Mouse (Mus musculus) heart, adult 2 months (tissue): ENCODE data around the gene Ttc3. TPM values are rescaled to one million over a fixed set of nuclear protein-coding genes. Genes with fewer than 3 reads are reported as not detected.
A peak's percentile ranks its signal among the peaks of the same experiment; 100 is the strongest.

Experiments used
- DNase-seq, 2 experiments: peaks; one replicate each; pipeline ENCODE4 v3.0.0; 2021
- H3K27ac ChIP-seq: fragments of 200-600 bp; 2 replicates; pipeline ENCODE4 v1.8.1; 2022
- H3K27me3 ChIP-seq: fragments of 200-500 bp; 2 replicates; pipeline ENCODE4 v1.6.1; 2012; ENCODE audit warnings: mild to moderate bottlenecking, low read length, inconsistent platforms, mixed read lengths; ENCODE audit not compliant: control insufficient read depth, insufficient read depth
- H3K36me3 ChIP-seq: fragments of 200-500 bp; 2 replicates; pipeline ENCODE4 v1.6.1; 2012; ENCODE audit warnings: low read length, inconsistent platforms; ENCODE audit not compliant: control insufficient read depth, insufficient read depth
- H3K4me1 ChIP-seq: fragments of 200-500 bp; 2 replicates; pipeline ENCODE4 v1.6.1; 2011; ENCODE audit warnings: low read length; ENCODE audit not compliant: control insufficient read depth, insufficient read depth
- H3K4me3 ChIP-seq: fragments of 200-600 bp; 2 replicates; pipeline ENCODE4 v1.8.1; 2022
- H3K79me2 ChIP-seq: fragments of 200-500 bp; replicated peaks from 2 replicates; pipeline ENCODE4 v1.6.1; 2012; ENCODE audit warnings: mild to moderate bottlenecking, inconsistent platforms, low read length, moderate library complexity, mixed read lengths; ENCODE audit not compliant: control insufficient read depth, insufficient read depth
- H3K9ac ChIP-seq: fragments of 200-500 bp; 2 replicates; pipeline ENCODE4 v1.6.1; 2012; ENCODE audit warnings: low read depth, mild to moderate bottlenecking, control low read depth, inconsistent platforms, low read length, mixed read lengths
- CTCF ChIP-seq: fragments of 200-600 bp; IDR thresholded peaks from 2 replicates; pipeline ENCODE4 v1.8.1; 2022; ENCODE audit warnings: antibody characterized with exemption, mild to moderate bottlenecking, moderate library complexity
- EP300 ChIP-seq: fragments of 200-500 bp; IDR thresholded peaks from 2 replicates; pipeline ENCODE4 v1.6.1; 2011; ENCODE audit warnings: low read depth, low read length, control low read depth; ENCODE audit not compliant: insufficient read depth
- POLR2A ChIP-seq: fragments of 200-500 bp; IDR thresholded peaks from 2 replicates; pipeline ENCODE4 v1.6.1; 2011; ENCODE audit warnings: mild to moderate bottlenecking, low read depth, low read length, control low read depth; ENCODE audit not compliant: insufficient read depth
- WGBS: fragments of 180-500 bp; shearing (Covaris S2); methylation state at CpG from one replicate; pipeline ENCODE4 v1.1.7; 2018; 5-methylcytosine and 5-hydroxymethylcytosine counted together
- intact Hi-C: fragments of 180-260 bp; cut with DNase I; formaldehyde crosslinking; loops from one replicate; pipeline ENCODE4 v1.15.1; 2025
- polyA plus RNA-seq: library from polyadenylated mRNA; depleted of rRNA; stranded (reverse); fragments of >200 nt; gene quantifications from 2 replicates; pipeline ENCODE4 v1.2.3, GENCODE M21; 2012
- total RNA-seq, 2 experiments: library from RNA; stranded (reverse); gene quantifications; 2 replicates each; pipeline ENCODE4 v1.2.3; 2021

Gene Ttc3
- total and polyA plus RNA-seq, 3 experiments = 26.0 to 85.5 (median 77.6) TPM

DNA sequence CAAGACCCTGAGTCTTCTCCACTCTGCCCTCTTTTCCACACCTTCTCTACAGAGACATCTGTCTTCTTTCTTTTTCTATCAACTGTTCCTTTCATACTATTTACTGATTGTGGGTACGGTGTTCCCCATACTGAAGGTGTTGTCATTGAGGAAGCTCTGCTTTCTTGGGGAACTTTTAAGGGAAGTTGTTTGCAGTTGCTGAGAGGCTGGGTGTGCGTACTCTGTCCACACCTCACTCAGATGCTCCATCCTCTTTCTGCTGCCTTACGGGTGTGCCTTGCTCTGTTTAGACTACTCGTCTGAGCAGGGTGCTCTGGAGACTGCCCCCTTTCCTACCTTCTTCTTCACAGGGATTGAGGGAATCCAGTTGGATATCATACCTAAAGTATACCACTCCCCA, 21.9 kb downstream of the Ttc3 start:
- WGBS = 77% methylated on average over 4 of the region's 4 CpGs
- no peak for DNase-seq
- no peak overlapping the region for H3K27ac ChIP-seq
- TF ChIP-seq CTCF (no peak), EP300 (no peak), POLR2A (no peak)
- H3K4me3 ChIP-seq = no peak overlapping the region
- H3K9ac ChIP-seq = no peak overlapping the region
- 0 out of 2 replicates have a peak, but pooled peaks cover 3% of the 10 kb centered on the region for H3K36me3 ChIP-seq
- H3K27me3 ChIP-seq = no peaks in the 10 kb centered on the region
- no peaks in the 10 kb centered on the region for H3K79me2 ChIP-seq
- H3K4me1 ChIP-seq = no peaks in the 10 kb centered on the region
- intact Hi-C loops = no loop called here

DNA sequence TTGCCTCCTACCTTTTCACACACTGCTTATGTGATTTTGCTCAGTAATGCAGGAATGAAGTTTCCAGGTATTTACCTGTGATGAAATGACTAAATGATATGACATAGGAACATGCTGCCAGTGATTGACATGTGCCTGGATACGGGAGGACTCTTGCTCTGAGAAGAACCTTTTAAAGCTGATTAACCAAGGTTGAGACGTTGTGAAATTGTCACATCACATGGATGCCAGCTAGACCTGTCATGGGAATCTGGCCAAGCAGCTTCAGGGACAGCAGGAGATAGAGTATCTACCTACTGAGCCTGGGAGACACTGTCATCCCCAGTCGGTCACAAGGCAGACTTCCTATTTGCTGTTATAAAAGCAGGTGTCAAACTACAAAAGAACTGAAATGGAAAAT, 24.6 kb downstream of the Ttc3 start:
- Histone ChIP-seq H3K4me3 (no peak overlapping the region), H3K27ac (no peak overlapping the region), H3K9ac (no peak overlapping the region), H3K36me3 (peaks cover 3% of the 10 kb centered on the region; the same call in 1 of the 2 replicates), H3K79me2 (no peaks in the 10 kb centered on the region; the same call in 1 of the 2 replicates), H3K4me1 (no peaks in the 10 kb centered on the region; the same call in 1 of the 2 replicates), H3K27me3 (no peaks in the 10 kb centered on the region)
- 67% methylated on average over 3 of the region's 3 CpGs for WGBS
- DNase-seq = no peak
- intact Hi-C loops = no loop called here
- TF ChIP-seq POLR2A (no peak), EP300 (no peak), CTCF (no peak)

DNA sequence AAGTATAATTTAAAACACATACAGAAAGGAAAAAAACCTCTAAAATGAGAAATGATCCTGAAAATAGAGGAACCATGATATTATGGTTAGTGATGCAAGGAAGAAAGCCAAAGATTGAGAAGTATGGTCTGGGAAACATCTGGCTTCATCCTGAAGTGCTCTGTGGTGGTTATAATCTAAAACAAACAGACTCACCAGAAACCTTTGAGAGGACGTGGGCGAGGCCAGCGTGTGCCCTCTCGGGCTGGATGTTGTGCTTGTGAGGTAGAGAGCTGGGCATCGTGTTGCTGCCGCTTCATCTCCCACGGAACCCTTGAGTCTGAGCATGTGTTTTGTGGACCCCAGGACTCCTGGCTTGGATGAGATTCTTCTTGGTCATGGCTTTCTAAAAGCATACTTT, 26.2 kb downstream of the Ttc3 start:
- no peak for DNase-seq
- H3K27me3 ChIP-seq = no peaks in the 10 kb centered on the region
- no peak overlapping the region for H3K9ac ChIP-seq
- H3K4me1 ChIP-seq = no peaks in the 10 kb centered on the region; the same call in 1 of the 2 replicates
- WGBS = 66% methylated on average over 7 of the region's 7 CpGs
- TF ChIP-seq CTCF (no peak), EP300 (no peak), POLR2A (no peak)
- H3K79me2 ChIP-seq = no peaks in the 10 kb centered on the region; the same call in 1 of the 2 replicates
- no peak overlapping the region for H3K27ac ChIP-seq
- peaks cover 5% of the 10 kb centered on the region; the same call in 1 of the 2 replicates for H3K36me3 ChIP-seq
- intact Hi-C loops = no loop called here
- no peak overlapping the region for H3K4me3 ChIP-seq

- no peak overlapping the region for H3K27ac ChIP-seq
- H3K36me3 ChIP-seq = peaks cover 5% of the 10 kb centered on the region; the same call in 1 of the 2 replicates
- no peak overlapping the region for H3K9ac ChIP-seq
- WGBS = 62% methylated on average over 2 of the region's 2 CpGs
- TF ChIP-seq POLR2A (no peak), EP300 (no peak), CTCF (no peak)
- DNase-seq = no peak
- H3K79me2 ChIP-seq = peaks cover 2% of the 10 kb centered on the region; the same call in 1 of the 2 replicates
- no peaks in the 10 kb centered on the region for H3K27me3 ChIP-seq
- intact Hi-C loops = no loop called here
- no peak overlapping the region for H3K4me3 ChIP-seq
- H3K4me1 ChIP-seq = no peaks in the 10 kb centered on the region; the same call in 1 of the 2 replicates
These were observed 28.7 kb downstream of the Ttc3 start for GRCm38 (mm10) chr16:94399141-94399540.

- no peak overlapping the region for H3K27ac ChIP-seq
- intact Hi-C loops = no loop called here
These were observed 31.2 kb downstream of the Ttc3 start for GRCm38 (mm10) chr16:94401636-94402035.

GRCm38 (mm10) chr16:94402185-94402584, 31.8 kb downstream of the Ttc3 start:
- intact Hi-C loops = no loop called here
- Histone ChIP-seq H3K79me2 (peaks cover 2% of the 10 kb centered on the region; the same call in 1 of the 2 replicates), H3K36me3 (peaks cover 2% of the 10 kb centered on the region; the same call in 1 of the 2 replicates), H3K27ac (no peak overlapping the region), H3K9ac (no peak overlapping the region), H3K4me3 (no peak overlapping the region), H3K4me1 (no peaks in the 10 kb centered on the region; the same call in 1 of the 2 replicates), H3K27me3 (no peaks in the 10 kb centered on the region)
- TF ChIP-seq CTCF = peak; percentile 22; the same call in 1 of the 2 replicates
- TF ChIP-seq EP300 = no peak
- no peak for DNase-seq
- WGBS = 80% methylated on average over 4 of the region's 4 CpGs

More at GRCm38 (mm10) chr16:94401636-94402035, 31.2 kb downstream of the Ttc3 start:
- no peak overlapping the region for H3K9ac ChIP-seq
- no peaks in the 10 kb centered on the region for H3K27me3 ChIP-seq
- H3K4me3 ChIP-seq = no peak overlapping the region
- 23% methylated on average over 2 of the region's 2 CpGs for WGBS
- H3K79me2 ChIP-seq = peaks cover 2% of the 10 kb centered on the region; the same call in 1 of the 2 replicates
- peaks cover 2% of the 10 kb centered on the region; the same call in 1 of the 2 replicates for H3K36me3 ChIP-seq
- TF ChIP-seq EP300 = no peak
- no peak for TF ChIP-seq CTCF
- no peak for DNase-seq
- no peaks in the 10 kb centered on the region; the same call in 1 of the 2 replicates for H3K4me1 ChIP-seq
